Mouse (Mus musculus): Measurements from ENCODE around the gene Sumo2. TPM values are rescaled to one million over a fixed set of nuclear protein-coding genes. Genes with fewer than 3 reads are reported as not detected.
A peak's percentile ranks its signal among the peaks of the same experiment; 100 is the strongest.

The Sumo2 gene
- total and polyA plus RNA-seq, 2 experiments from 2014 or later: 543 to 1,028 TPM

DNA sequence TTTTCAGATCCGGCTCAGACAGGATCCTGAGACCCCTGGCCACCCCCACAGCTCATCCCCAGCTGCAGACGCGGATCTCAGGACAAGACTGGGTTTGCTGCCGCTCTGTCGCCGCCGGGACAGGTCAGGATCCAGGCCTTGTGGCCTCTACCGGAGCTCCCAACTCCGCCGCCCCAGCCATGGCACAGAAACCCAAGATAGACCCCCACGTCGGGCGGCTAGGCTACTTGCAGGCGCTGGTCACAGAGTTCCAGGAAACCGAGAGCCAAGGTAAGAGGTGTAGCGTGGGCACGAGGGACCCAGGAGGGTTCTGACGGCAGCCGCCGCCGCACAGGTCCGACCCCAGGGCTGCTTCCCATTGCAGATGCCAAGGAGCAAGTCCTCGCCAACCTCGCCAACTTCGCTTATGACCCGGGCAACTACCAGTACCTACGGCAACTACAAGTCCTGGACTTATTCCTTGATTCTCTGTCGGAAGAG lies 60.3 kb downstream of the Sumo2 start:
- Histone ChIP-seq H3K4me1 (ENCODE audit: insufficient read depth, low read length) (peaks cover 5% of the 10 kb centered on the region; the same call in 1 of the 2 replicates), H3K9ac (replicated peaks; ENCODE audit: low read length, poor library complexity, severe bottlenecking) (peak overlapping the region; percentile 86), H3K36me3 (ENCODE audit: insufficient read depth, low read length) (no peaks in the 10 kb centered on the region), H3K27me3 (ENCODE audit: insufficient read depth, low read length) (no peaks in the 10 kb centered on the region), H3K4me2 (ENCODE audit: low read depth, low read length, poor library complexity, severe bottlenecking) (peak overlapping the region; percentile 87), H3K4me3 (ENCODE audit: low read depth, low read length) (peak overlapping the region; percentile 83), H3K9me3 (ENCODE audit: low read length) (no peaks in the 10 kb centered on the region), H3K27ac (ENCODE audit: low read depth, low read length) (peak overlapping the region; percentile 84)
- DNase-seq (ENCODE audit: low spot score): no peak
- TF ChIP-seq CTCF (IDR thresholded peaks at IDR 0.05): no peak
- peak; percentile 14 for ATAC-seq (ENCODE audit: low FRiP score)
- 2% methylated on average over 28 of the region's 28 CpGs for WGBS

- Histone ChIP-seq H3K27ac (ENCODE audit: low read depth, low read length) (peak within 1 kb of the TSS; percentile 84), H3K4me2 (ENCODE audit: low read depth, low read length, poor library complexity, severe bottlenecking) (peak within 1 kb of the TSS; percentile 87), H3K9me3 (ENCODE audit: low read length) (no peaks in the 10 kb centered on the region), H3K9ac (replicated peaks; ENCODE audit: low read length, poor library complexity, severe bottlenecking) (peak within 1 kb of the TSS; percentile 86), H3K4me1 (ENCODE audit: insufficient read depth, low read length) (peaks cover 5% of the 10 kb centered on the region; the same call in 1 of the 2 replicates), H3K36me3 (ENCODE audit: insufficient read depth, low read length) (no peaks in the 10 kb centered on the region), H3K27me3 (ENCODE audit: insufficient read depth, low read length) (no peaks in the 10 kb centered on the region), H3K4me3 (ENCODE audit: low read depth, low read length) (peak within 1 kb of the TSS; percentile 83)
- under 1% methylated on average over 26 of the region's 26 CpGs for WGBS
- TF ChIP-seq CTCF (IDR thresholded peaks at IDR 0.05): peak; percentile 20; the same call in 1 of the 2 replicates
- ATAC-seq (ENCODE audit: low FRiP score) (peak; percentile 94), DNase-seq (ENCODE audit: low spot score) (peak; percentile 97)
Observed at GRCm38 (mm10) chr11:115475025-115475757, 60.9 kb downstream of the Sumo2 start, which contains the start of gene Armc7. Gene Armc7, plus strand, starts transcription at chr11:115475667.

DNA sequence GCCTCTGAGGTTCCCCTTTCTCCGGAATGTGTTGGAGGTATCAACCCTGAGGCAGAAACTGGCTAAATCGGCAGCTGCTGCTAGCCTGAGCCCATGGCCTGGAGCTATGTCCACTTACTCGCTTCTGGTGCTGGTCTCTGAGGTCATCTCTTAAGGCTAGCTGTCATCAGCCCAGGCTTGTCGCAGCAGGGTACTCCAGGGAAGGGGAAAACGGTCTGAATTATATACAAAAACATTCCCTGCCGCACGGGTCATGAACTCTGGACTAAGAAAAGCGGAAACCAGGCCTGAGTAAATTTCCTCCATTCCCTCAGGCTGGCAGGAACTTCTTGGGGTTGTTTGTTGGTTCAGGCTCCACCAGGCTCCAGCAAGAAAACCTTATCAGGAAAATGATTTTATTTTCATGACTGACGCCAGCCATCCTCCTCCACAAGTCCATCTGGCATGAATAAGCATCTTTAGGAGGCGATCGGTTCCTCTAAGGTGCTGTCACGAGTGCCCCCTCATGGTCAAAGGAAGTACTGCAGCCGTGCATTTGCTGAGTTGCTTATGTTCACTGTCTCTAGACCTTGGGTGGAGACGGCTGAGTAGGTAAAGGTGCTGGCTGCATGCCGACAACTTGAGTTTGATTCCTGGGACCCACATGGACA lies 62.3 kb downstream of the Sumo2 start:
- 24% methylated on average over 15 of the region's 15 CpGs for WGBS
- no peak overlapping the region for H3K9ac ChIP-seq (replicated peaks; ENCODE audit: low read length, poor library complexity, severe bottlenecking)
- H3K9me3 ChIP-seq (ENCODE audit: low read length): no peaks in the 10 kb centered on the region
- peaks cover 5% of the 10 kb centered on the region; the same call in 1 of the 2 replicates for H3K4me1 ChIP-seq (ENCODE audit: insufficient read depth, low read length)
- peak overlapping the region; percentile 26; the same call in 1 of the 2 replicates for H3K27ac ChIP-seq (ENCODE audit: low read depth, low read length)
- no peak overlapping the region for H3K4me3 ChIP-seq (ENCODE audit: low read depth, low read length)
- H3K27me3 ChIP-seq (ENCODE audit: insufficient read depth, low read length): no peaks in the 10 kb centered on the region
- DNase-seq (ENCODE audit: low spot score) (peak; percentile 95), ATAC-seq (ENCODE audit: low FRiP score) (no peak)
- H3K4me2 ChIP-seq (ENCODE audit: low read depth, low read length, poor library complexity, severe bottlenecking): no peak overlapping the region
- TF ChIP-seq CTCF (IDR thresholded peaks at IDR 0.05): peak; percentile 99
- no peaks in the 10 kb centered on the region for H3K36me3 ChIP-seq (ENCODE audit: insufficient read depth, low read length)

Other genes starting within 250 kb of the Sumo2 start
- gene Fads6, start 238.6 kb downstream of the Sumo2 start, total RNA-seq (2014; rRNA removed): 10.2 and 10.6 TPM in 2 replicates
- 1.4 and 1.6 TPM in 2 replicates for gene Fads6, start 238.6 kb downstream of the Sumo2 start, polyA plus RNA-seq (2015; fragmentation: Nextera tagmentation; extraction: Ambion mirVana)
- 0.05 and 1.5 TPM in 2 replicates for gene Otop2, start 229.1 kb downstream of the Sumo2 start, total RNA-seq (2014; rRNA removed)
- 0.15 and 0.22 TPM in 2 replicates for gene Otop2, start 229.1 kb downstream of the Sumo2 start, polyA plus RNA-seq (2015; fragmentation: Nextera tagmentation; extraction: Ambion mirVana)
- gene Ush1g, start 214.2 kb downstream of the Sumo2 start, total RNA-seq (2014; rRNA removed): 0.14 TPM in 1 of 2 replicates, not detected in the other
- 0.21 and 0.32 TPM in 2 replicates for gene Ush1g, start 214.2 kb downstream of the Sumo2 start, polyA plus RNA-seq (2015; fragmentation: Nextera tagmentation; extraction: Ambion mirVana)
- gene Otop3, start 201.5 kb downstream of the Sumo2 start, total RNA-seq (2014; rRNA removed): 2.1 and 3.7 TPM in 2 replicates
- gene Otop3, start 201.5 kb downstream of the Sumo2 start, polyA plus RNA-seq (2015; fragmentation: Nextera tagmentation; extraction: Ambion mirVana): 1.8 and 2.1 TPM in 2 replicates
- gene Hid1, start 168.5 kb downstream of the Sumo2 start, total RNA-seq (2014; rRNA removed): 96.0 and 106 TPM in 2 replicates
- 65.6 TPM in 2 replicates for gene Hid1, start 168.5 kb downstream of the Sumo2 start, polyA plus RNA-seq (2015; fragmentation: Nextera tagmentation; extraction: Ambion mirVana)
- gene Cdr2l, start 154.4 kb downstream of the Sumo2 start, total RNA-seq (2014; rRNA removed): 66.0 and 68.8 TPM in 2 replicates
- gene Cdr2l, start 154.4 kb downstream of the Sumo2 start, polyA plus RNA-seq (2015; fragmentation: Nextera tagmentation; extraction: Ambion mirVana): 16.0 and 17.2 TPM in 2 replicates
- gene Mrpl58, start 132.5 kb downstream of the Sumo2 start, total RNA-seq (2014; rRNA removed): 69.2 and 78.1 TPM in 2 replicates
- 187 and 201 TPM in 2 replicates for gene Mrpl58, start 132.5 kb downstream of the Sumo2 start, polyA plus RNA-seq (2015; fragmentation: Nextera tagmentation; extraction: Ambion mirVana)
- gene Atp5h, start 116.3 kb downstream of the Sumo2 start, total RNA-seq (2014; rRNA removed): 319 and 329 TPM in 2 replicates
- gene Atp5h, start 116.3 kb downstream of the Sumo2 start, polyA plus RNA-seq (2015; fragmentation: Nextera tagmentation; extraction: Ambion mirVana): 934 and 951 TPM in 2 replicates
- 22.1 and 27.4 TPM in 2 replicates for gene Kctd2, start 116.1 kb downstream of the Sumo2 start, total RNA-seq (2014; rRNA removed)
- 27.7 and 29.4 TPM in 2 replicates for gene Kctd2, start 116.1 kb downstream of the Sumo2 start, polyA plus RNA-seq (2015; fragmentation: Nextera tagmentation; extraction: Ambion mirVana)
- gene Trim80, start 95.7 kb downstream of the Sumo2 start, total RNA-seq (2014; rRNA removed): 0.44 TPM in 1 of 2 replicates, not detected in the other
- not detected in 2 replicates for gene Trim80, start 95.7 kb downstream of the Sumo2 start, polyA plus RNA-seq (2015; fragmentation: Nextera tagmentation; extraction: Ambion mirVana)
- not detected in 2 replicates for gene Slc16a5, start 73.8 kb downstream of the Sumo2 start, total RNA-seq (2014; rRNA removed)
- gene Slc16a5, start 73.8 kb downstream of the Sumo2 start, polyA plus RNA-seq (2015; fragmentation: Nextera tagmentation; extraction: Ambion mirVana): 0.21 and 0.23 TPM in 2 replicates
- 9.0 and 14.0 TPM in 2 replicates for gene Armc7, start 60.6 kb downstream of the Sumo2 start, total RNA-seq (2014; rRNA removed)
- gene Armc7, start 60.6 kb downstream of the Sumo2 start, polyA plus RNA-seq (2015; fragmentation: Nextera tagmentation; extraction: Ambion mirVana): 12.9 and 13.4 TPM in 2 replicates
- 85.3 and 91.1 TPM in 2 replicates for gene Nt5c, start 44.4 kb downstream of the Sumo2 start, total RNA-seq (2014; rRNA removed)
- 131 and 133 TPM in 2 replicates for gene Nt5c, start 44.4 kb downstream of the Sumo2 start, polyA plus RNA-seq (2015; fragmentation: Nextera tagmentation; extraction: Ambion mirVana)
- 744 and 761 TPM in 2 replicates for gene Jpt1, start 21.9 kb downstream of the Sumo2 start, total RNA-seq (2014; rRNA removed)
- gene Jpt1, start 21.9 kb downstream of the Sumo2 start, polyA plus RNA-seq (2015; fragmentation: Nextera tagmentation; extraction: Ambion mirVana): 1,252 and 1,259 TPM in 2 replicates
- 49.5 and 59.5 TPM in 2 replicates for gene Nup85, start 28.2 kb upstream of the Sumo2 start, total RNA-seq (2014; rRNA removed)
- gene Nup85, start 28.2 kb upstream of the Sumo2 start, polyA plus RNA-seq (2015; fragmentation: Nextera tagmentation; extraction: Ambion mirVana): 75.6 and 80.3 TPM in 2 replicates
- 37.9 and 39.6 TPM in 2 replicates for gene Mrps7, start 67.6 kb upstream of the Sumo2 start, total RNA-seq (2014; rRNA removed)
- 77.8 and 81.8 TPM in 2 replicates for gene Mrps7, start 67.6 kb upstream of the Sumo2 start, polyA plus RNA-seq (2015; fragmentation: Nextera tagmentation; extraction: Ambion mirVana)
- 34.5 and 42.3 TPM in 2 replicates for gene Gga3, start 67.8 kb upstream of the Sumo2 start, total RNA-seq (2014; rRNA removed)
- 20.5 and 22.6 TPM in 2 replicates for gene Gga3, start 67.8 kb upstream of the Sumo2 start, polyA plus RNA-seq (2015; fragmentation: Nextera tagmentation; extraction: Ambion mirVana)
- 13.6 and 13.7 TPM in 2 replicates for gene Mif4gd, start 76.7 kb upstream of the Sumo2 start, total RNA-seq (2014; rRNA removed)
- gene Mif4gd, start 76.7 kb upstream of the Sumo2 start, polyA plus RNA-seq (2015; fragmentation: Nextera tagmentation; extraction: Ambion mirVana): 15.7 and 17.7 TPM in 2 replicates
- gene Slc25a19, start 92.0 kb upstream of the Sumo2 start, total RNA-seq (2014; rRNA removed): 33.7 and 35.7 TPM in 2 replicates
- gene Slc25a19, start 92.0 kb upstream of the Sumo2 start, polyA plus RNA-seq (2015; fragmentation: Nextera tagmentation; extraction: Ambion mirVana): 44.9 and 49.6 TPM in 2 replicates
- gene Grb2, start 172.3 kb upstream of the Sumo2 start, total RNA-seq (2014; rRNA removed): 85.8 and 87.0 TPM in 2 replicates
- gene Grb2, start 172.3 kb upstream of the Sumo2 start, polyA plus RNA-seq (2015; fragmentation: Nextera tagmentation; extraction: Ambion mirVana): 153 and 158 TPM in 2 replicates
- 26.5 and 32.7 TPM in 2 replicates for gene Tmem94, start 229.2 kb upstream of the Sumo2 start, total RNA-seq (2014; rRNA removed)
- gene Tmem94, start 229.2 kb upstream of the Sumo2 start, polyA plus RNA-seq (2015; fragmentation: Nextera tagmentation; extraction: Ambion mirVana): 14.6 and 15.9 TPM in 2 replicates

Measured in midbrain, postnatal 0 days (tissue).